Mouse (Mus musculus): ENCODE data around the gene Dcxr.
A peak's percentile ranks its signal among the peaks of the same experiment; 100 is the strongest.
"Not testable (repeated sequence)": the region's sequence is repeated elsewhere in the genome, so short reads cannot be mapped to it uniquely, and the experiment has no call there.

Gene Dcxr

DNA sequence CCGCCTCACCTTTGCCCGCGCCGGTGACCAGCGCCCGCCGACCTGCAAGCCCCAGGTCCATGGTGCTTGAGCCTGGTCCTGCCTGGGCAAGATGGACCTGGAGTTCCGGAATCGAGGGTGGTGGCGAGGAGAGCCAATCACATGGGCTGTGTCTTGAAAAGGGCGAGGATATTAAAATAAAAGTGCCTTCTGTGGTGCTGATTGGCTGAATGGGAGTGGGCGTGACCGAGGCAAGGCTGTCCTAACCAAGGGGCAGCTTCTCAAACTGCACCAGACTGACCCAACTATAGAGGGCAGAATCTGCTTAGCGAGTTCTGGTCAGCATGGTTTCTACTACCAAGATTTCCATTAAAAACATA lies at the start of gene Dcxr:
Gene Dcxr, minus strand, starts transcription at position 113 of the 359 bp plus-strand sequence.
- DNase-seq: peak; percentile 72

DNA sequence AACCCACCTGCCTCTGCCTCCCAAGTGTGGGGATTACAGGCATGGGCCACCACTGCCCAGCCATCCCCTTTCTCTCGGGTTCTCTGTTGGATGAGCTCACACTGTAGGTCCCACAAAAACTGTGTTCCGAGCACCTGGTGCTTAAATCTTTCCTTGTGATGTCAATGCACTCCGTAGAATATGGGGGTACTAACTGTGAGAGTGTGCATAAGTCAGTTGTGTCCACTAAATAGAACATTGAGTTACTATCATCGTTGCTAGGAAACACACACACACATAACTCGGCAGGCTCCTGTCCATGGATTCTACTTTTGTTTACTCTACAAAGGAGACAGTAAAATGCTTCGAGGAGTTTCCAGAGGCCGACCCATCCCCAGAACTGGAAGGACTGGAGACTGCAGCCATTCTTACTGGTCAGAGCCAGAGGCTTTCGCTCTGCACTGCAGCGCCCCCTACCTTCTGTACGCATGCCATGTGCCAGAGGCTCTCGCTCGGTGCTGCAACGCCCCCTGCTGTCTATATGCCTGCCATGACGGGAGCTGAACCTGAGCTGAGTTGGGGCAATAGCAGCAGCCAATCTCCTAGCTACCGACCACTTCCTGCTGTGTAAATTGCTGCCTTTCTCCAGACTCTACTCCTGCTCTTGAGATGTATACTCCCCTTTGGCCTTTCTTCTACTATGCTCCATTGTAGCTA lies 48.8 kb upstream of the Dcxr start:
- peak; percentile 91 for DNase-seq

DNA sequence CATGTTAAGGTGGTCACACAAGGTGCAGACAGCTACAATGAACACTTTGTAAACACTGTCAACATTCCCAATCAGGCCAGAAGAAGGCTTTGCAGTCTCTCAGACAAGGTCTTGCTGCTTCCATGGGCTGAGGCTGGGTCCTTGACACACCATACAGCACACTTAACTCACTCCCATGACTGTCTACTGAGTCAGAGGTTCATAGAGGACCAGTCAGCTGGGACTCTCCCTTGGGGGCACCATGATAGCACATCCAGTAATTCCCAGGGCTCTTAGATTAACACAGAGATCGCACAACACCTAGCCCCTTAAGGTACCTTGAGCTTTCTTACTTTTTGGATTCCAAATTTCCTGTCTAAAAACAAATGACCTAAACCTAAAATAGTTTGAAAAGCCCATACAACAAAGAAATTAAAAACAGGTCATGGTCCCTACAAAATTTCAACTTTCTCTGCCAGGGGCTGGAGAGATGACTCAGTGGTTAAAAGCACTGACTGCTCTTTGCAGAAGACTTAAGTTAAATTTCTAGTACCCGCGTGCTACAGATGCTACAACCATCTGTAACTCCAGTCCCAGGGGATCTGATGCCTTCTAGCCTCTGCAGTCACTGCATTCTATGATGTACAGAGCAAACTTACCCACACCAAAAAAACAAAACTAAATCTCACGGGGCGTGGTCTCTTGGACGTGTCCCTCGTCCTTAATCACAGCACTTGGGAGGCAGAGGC lies 46.5 kb upstream of the Dcxr start:
- no peak for DNase-seq

DNA sequence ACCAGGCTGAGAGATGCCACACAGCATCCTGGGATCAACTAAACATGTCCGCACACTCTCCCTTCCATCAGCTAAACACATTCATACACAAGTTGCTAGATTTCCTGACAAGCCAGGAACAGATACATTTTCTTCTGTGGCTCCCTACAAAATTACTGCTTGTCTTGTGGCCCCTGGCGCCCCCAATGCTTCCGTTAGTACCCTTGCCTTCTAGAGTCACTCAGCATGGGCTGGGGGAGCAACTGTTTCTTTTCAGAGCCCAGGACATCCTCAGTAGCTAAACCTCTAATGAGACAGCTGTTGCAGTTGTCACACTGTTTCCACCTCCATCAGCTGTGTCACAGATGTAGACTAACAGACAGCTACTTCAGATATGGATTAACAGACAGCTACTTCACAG lies 45.7 kb upstream of the Dcxr start:
- DNase-seq: no peak

DNA sequence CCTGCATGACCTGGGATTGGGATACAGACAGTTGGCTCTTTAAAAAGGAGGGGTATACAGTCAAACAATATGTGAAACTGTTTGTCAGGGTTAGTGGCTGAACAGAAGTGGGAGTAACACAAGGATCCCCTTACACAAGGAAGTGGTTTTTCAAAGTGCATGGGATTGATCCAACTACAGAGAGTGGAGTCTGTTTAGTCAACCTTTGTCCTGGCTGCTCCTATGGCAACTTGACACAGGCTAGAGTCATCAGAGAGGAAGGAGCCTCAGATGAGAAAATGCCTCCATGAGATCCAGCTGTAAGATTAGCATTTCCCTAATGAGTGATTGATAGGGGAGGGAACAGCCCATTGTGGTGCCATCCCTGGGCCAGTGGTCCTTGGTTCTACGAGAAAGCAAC lies 41.1 kb upstream of the Dcxr start:
- DNase-seq: no peak

DNA sequence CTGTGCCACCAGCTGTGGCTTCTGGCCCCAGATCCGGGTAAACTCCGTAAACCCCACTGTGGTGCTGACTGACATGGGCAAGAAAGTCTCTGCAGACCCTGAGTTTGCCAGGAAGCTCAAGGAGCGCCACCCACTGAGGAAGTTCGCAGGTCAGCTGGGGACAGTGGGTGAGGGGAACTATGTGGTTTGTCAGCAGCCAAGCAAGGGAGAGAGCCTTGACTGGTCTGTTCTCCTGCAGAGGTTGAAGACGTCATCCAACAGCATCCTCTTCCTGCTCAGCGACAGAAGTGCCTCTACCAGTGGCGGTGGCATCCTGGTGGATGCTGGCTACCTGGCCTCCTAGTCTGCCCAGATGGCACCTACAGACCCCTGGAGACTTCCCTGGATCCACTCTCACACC lies 39.9 kb upstream of the Dcxr start:
- DNase-seq: not testable (repeated sequence)

DNA sequence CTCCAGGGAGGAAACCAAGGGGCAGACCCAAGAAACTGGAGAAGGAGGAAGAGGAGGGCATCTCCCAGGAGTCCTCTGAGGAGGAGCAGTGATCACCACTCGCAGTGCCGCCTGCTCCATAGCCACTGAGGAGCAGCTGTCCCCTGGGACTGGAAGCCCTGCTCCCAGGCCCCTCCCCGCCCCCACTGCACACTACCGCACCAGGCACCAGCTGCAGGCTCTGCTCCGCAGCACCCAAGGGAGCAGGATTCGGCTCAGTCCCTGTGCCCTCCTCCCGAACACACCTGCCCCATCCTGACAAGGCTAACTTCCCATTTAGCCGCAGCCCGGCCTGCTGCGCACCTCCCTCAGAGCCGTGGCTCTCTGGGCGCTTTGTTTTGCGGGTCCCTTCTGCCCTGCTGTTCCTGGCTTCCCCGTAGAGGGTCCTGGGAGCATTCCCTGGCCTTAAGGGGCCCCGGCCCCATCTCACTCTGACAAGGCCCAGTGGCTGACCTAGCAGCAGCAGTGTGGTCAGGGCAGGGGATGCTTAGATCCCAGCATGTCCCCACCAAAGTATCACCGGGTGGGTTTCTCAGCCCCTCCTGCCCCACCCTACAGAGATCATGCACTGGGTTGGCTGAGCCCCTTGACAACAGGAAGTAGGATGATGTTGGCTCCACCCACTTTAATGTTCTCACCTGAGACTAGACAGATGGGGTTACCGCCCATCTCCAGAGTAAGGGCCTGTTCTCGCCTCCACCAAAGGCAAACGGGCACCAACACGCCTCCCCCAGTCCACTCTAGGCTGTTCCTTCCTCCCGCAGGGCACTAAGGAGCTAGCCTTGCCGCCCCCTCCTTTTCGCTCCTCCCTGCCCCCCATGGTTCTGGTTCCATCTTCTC lies 36.3 kb upstream of the Dcxr start:
- not testable (repeated sequence) for DNase-seq

DNA sequence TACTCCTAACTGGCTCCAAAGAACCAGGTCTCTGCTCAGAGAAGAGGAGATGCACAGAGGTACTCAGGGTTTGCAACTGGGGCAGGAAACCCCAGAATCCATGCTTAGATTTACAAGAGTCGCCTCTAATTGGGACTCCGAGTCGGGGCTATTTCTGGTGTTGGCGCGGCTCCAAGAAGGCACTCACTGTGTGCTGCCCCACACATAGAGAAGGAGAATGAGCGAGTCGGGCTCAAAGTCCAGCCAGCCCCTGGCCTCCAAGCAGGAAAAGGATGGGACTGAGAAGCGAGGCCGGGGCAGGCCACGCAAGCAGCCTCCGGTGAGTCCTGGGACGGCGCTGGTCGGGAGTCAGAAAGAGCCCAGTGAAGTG lies 35.6 kb upstream of the Dcxr start, which contains the start of gene Hmga1b:
Gene Hmga1b, plus strand, starts transcription at position 123 of the 370 bp plus-strand sequence.
- DNase-seq: not testable (repeated sequence)

DNA sequence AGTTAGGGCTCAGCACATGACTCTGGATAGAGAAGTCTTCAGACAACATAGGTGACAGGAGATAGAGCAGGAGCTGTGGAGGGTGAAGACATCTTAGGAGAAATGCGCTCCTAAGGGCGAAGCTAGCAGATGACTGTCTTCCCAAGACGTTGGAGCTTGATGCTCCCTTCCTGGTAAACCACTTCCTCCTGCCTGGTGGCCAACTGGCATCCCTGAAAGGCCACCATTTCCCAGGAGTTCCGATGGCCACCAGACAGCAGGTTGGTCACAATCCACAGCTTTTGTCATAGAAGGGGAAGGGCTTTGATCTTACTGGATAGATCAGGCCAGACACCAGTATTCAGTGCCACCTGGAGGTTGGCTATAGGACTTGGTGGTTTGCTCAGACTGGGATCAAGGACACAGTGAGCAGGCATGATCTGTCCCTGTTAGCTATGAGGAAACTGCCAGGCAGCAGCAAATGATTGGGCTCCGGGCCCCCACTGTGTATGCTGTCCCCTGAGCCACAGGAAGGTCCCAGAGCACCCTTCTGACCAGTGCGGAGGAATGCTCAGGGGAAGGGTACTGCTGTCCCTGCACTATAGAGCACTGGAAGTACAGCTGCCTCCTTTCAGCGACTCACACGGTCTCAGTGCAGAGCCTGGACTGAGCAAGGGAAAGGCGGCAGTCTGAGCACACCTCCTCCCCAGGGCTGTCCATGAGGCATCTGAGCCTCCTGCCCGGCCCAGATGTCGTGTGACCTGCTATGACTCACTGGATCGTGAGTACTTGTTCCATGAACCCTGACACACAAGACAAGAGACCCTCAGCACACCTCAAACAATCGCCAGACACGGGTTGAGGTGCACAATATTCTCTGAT lies 35.0 kb upstream of the Dcxr start:
- no peak for DNase-seq

DNA sequence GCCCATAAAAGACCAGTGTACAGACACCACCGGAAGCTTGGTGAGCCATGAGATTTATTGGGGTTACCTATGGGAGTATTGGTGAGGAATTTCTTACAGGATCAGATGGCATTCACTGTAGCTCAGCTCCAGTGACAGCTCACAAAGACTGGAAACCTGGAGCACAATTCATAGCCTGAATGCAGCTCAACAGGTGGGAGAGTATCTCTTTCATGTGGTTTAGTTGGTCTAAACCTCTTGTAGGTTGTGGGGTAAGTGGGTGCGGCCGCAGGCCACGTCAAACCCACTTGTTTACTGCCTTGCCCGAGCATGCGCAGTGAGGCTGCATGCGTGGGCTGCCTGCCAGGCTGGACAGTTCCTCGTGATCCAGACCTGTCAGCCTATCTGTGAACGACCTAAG lies 33.2 kb upstream of the Dcxr start:
- no peak for DNase-seq

DNA sequence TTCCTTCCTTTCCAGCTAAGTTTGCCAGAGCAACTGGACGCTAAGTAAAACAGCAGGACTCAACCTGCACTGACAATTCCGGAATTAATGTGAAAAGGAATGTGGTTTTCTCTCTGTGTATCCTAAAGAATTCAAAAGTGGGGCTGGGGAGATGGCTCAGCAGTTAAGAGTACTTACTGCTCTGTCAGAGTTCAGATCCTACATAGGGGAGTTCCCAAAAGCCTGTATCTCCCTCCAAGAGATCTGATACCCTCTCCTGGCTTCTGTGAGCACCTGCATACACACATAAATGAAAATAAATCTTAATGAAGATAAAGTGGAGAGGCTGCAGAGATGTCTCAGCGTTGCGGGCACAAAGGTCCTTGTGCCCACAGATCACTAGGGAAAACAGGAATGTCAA lies 24.5 kb upstream of the Dcxr start:
- DNase-seq: no peak

DNA sequence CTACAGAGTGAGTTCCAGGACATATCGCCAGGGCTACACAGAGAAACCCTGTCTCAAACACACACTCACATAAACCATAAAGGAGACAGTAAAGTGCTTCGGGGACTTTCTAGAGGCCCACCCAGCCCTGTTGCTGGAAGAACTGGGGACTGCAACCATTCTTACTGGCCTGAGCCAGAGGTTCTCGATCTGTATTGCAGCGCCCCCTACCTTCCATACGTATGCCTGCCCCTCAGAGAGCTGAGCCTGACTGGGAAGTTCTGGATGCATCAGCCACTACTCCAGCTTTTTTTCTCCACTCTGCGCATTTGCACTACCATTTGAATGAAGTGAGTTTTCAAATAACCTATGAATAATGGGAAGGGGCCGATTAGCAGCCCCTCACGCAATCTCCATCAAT lies 22.3 kb upstream of the Dcxr start:
- no peak for DNase-seq

DNA sequence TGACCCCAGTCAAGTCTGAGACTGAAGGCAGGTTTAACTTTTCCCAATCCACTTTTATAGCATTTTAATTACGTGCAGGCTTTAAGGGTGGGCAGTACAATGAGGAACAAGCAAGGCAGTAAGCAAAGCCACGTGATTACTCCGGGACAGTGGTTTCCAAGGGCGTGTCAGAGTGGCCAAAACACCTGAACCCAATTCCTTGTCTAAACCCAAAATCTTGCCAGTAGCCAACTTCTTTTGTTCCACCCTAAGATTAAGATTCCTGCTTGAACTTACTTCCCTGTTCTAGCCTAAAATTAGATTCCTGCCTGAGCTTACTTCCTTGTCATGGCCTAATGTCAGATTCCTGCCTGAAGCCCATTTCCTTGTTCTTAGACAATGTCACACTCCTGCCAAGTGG lies 20.9 kb upstream of the Dcxr start:
- DNase-seq: no peak

DNA sequence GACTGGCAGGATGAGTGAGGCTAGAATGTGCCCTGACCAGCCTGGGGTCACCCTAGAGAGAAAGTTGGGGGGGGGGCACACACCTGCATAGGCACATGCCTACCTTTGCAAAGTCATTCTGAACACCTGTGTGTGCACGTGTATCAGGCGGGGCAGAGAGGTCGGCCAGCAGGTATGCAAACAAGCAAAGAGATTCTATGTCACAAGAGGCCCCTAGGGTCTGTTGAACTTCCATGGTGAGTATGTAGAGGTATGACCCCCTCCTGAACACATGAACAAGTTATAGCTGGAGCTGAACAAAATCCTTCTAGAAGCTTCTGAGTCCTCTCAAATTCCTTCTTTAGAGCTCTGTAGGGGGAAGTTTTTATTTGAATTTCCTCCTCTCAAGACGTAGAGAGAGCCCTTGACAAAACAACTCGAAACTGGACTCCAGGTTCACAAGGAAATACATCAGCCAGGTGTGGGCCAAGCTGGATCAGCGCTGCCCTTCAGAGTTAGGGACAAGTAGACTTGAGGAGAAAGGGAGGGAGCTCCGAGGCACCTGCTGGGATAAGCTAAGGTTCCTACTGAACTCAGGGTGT lies 17.1 kb upstream of the Dcxr start:
- no peak for DNase-seq

DNA sequence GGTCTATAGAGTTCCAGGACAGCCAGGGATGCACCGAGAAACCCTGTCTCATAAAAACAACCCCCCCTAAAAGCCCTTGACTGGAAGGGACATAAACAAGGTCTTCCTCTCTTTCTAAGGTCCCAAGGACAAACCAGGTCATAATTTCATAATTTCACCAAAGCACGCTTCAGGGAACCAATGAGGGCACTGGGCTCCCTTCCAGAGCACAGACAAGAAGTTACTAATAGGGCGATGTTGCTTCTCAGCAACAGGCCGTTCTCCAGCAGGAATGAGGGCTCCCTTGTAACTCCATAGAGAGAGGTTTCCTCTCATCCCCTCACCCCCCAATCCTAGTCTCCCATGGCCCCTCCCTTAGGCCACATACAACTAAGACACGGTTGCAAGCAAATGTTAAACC lies 13.9 kb upstream of the Dcxr start:
- no peak for DNase-seq

DNA sequence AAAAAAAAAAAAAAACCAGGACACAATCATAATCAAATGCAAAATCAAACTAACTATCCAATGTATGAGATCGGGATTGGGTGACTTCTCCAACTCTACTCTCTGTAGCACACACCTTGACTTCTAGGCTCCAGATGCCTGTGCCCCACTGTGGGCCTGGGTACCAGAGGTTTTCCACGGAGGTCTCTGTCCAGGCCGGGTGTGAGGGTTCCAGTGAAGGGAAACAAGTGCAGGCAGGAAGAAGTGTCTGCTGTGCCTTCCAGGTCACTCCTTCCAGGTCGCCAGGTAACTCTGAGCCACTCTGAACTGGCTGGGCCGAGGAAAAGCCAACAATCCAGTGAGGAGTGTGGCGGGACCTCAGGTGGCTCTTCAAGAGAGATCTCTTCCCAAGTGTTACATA lies 9.3 kb upstream of the Dcxr start:
- no peak for DNase-seq

DNA sequence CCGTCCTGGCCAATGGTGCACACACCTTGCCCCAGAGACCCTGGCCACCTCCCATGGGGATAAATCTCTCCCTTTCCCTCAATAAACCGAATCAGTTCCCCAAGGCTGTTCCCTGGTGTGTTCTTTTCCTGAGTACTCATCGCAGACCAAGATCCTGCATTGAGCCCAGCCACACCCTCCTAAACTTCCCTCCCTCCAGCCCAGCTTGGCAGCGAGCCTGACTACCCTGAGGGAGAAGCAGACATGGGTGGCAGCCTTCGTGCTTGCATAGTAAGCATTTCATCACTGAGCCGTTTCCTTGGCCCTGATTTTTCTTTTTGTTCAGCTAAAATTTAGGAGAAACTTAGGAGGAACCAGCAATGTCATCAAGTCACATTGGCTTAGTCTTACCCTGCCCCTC lies 6.4 kb upstream of the Dcxr start:
- no peak for DNase-seq

DNA sequence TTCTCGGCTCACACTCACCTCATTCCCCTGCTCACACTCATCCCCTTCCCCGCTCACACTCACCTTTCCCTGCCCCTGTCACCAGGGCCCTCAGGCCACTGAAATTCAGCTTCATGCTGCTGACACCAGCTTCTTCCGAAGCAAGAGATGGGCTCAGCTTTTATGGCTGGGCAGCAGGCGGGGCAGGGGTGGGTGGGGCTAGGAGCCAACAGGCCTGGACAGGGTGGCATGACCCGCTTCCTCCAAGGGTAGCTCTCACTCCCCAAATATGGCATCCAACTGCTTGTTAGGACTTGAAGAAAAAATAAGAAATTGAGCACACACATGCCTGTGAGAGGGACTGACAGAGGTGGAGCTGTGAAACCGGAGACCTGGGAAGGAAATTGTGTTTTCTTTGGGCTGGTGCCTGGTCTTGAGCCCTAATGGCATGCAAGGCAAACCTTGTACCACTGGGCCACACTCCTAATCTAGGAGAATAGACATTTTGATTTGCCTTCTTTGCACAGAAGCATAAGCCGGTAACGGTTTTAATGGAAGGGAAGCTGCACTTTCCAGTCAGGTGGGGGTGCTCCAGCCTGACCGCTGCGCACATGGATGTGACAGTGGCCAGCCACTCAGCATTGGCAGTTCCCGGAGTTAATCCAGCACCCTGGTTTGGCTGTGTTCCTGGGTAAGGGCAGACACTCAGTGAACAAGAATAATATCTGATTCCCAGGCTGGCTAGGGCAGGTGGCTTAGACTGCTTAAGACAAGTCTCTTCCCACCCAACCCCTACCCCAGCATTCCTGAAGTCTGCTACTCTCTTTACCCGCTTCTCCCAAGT lies 5.0 kb upstream of the Dcxr start, which contains the start of gene Cbr2:
Gene Cbr2, minus strand, starts transcription at position 257 of the 823 bp plus-strand sequence.
- DNase-seq: no peak

DNA sequence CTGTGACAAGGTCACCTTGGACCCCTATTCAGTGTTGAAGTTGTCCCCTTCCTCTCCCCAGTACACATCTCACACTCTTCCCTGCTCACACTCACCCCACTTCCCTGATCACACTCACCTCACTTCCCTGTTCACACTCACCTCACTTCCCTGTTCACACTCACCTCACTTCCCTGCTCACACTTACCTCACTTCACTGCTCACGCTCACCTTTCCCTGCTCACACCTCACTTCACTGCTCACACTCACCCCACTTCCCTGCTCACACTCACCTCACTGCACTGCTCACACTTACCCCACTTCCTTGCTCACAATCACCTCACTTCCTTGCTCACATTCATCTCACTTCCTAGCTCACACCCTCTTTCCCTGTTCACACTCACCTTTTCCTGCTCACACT lies 4.3 kb upstream of the Dcxr start:
- no peak for DNase-seq

DNA sequence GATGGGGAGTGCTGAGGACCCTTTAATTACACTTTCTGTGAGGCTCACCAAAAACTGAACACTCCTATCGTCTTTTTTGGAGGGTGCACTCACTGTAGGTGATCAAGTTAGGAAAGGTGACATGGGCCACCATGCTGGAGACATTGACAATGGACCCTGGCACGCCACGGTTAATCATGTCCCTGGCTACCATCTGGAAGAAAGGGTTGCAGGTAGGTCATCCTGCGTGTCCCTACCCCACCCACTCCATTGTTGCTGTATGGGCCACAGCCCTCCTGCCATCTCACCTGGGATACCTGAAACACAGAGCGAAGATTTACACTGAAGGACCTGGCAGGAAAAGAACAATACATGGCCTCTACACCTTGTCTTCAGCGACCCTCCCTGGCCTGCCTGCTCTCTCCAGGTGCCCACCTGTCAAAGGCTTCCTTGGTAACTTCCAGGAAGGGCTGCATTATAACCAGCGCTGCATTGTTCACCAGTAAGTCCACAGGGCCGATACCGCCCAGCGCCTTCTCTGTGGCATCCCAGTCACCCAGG lies 3.3 kb upstream of the Dcxr start:
- no peak for DNase-seq

DNA sequence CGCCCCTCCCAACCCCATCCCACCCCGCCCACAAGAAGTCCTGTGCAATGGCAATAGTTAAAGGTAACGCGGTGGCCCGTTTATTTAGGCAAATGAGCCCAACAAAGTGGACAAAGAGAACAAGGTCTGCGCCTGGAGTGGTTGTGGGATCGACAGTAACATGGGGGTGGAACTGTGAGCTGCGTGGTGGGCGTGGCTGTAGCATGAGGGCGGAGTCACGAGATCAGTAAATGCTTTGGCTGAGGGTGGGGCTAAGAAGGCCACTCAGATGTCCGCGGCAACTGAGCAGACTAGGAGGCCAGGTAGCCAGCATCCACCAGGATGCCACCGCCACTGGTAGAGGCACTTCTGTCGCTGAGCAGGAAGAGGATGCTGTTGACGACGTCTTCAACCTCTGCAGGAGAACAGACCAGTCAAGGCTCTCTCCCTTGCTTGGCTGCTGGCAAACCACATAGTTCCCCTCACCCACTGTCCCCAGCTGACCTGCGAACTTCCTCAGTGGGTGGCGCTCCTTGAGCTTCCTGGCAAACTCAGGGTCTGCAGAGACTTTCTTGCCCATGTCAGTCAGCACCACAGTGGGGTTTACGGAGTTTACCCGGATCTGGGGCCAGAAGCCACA lies 2.5 kb upstream of the Dcxr start:
- DNase-seq: not testable (repeated sequence)

Measured in right cerebral cortex, adult 18-20 months (tissue).